Mouse (Mus musculus): ENCODE results near the gene Tmem94.

- TF ChIP-seq POLR2A (IDR thresholded peaks at IDR 0.05; ENCODE audit: insufficient read depth, low read length) = no peak
- TF ChIP-seq CTCF (IDR thresholded peaks at IDR 0.05; ENCODE audit: low read depth, low read length) = no peak
- no peak for TF ChIP-seq EP300 (IDR thresholded peaks at IDR 0.05; ENCODE audit: insufficient read depth, low read depth, low read length)
Measured at GRCm38 (mm10) chr11:115837606-115838345, 72.5 kb downstream of the Tmem94 start.

All from ES-Bruce4 (cell line).